Mouse (Mus musculus): ENCODE results near the gene Ap2m1. TPM values are rescaled to one million over a fixed set of nuclear protein-coding genes. Genes with fewer than 3 reads are reported as not detected.

Gene Ap2m1
- polyA plus RNA-seq, 1 experiment, result 241 TPM

DNA sequence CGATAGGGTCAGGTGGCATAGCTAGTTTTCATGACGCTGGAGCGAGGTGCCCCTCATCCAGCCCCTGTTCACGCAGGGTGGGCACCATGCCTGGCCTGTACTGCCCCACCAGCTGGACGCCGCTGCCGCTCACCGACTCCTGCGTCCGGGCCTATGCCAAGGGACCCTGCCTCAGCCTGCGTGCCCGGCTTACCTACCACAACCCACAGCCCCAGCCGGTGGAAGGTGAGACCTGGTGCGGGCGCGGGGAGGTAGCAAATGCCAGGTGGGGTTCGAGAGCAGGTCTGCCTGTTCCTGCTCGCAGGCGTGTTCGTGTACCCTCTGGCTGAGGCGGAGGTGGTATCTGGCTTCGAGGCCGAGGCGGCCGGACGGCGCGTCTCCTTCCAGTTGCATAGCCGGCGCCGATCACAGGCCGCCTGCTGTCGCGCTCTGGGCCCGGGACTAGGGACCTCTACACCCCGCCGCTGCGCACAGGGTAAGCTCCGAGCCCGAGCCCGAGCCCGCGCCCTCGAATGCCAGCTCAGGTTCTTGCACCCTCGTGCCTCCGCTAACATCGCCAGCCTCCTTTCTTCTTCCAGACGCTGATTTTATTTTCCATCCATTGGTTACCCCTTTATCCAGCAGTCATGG is 55.9 kb downstream of the Ap2m1 start:
- peaks cover 15% of the 10 kb centered on the region for H3K27me3 ChIP-seq (ENCODE audit: control insufficient read depth, insufficient read depth, low read length)
- H3K4me3 ChIP-seq (ENCODE audit: extremely low read depth, insufficient read depth, insufficient read length), result no peak overlapping the region
- peaks cover 3% of the 10 kb centered on the region; the same call in 1 of the 2 replicates for H3K4me1 ChIP-seq (ENCODE audit: control insufficient read depth, insufficient read depth, insufficient read length)
- 9% methylated on average over 48 of the region's 48 CpGs for WGBS
- H3K36me3 ChIP-seq (ENCODE audit: control insufficient read depth, insufficient read depth, low read length), result no peaks in the 10 kb centered on the region
- no peak for DNase-seq (ENCODE audit: low read depth in 1 of 2, low spot score in 2 of 2)
- H3K27ac ChIP-seq (ENCODE audit: insufficient read depth, low read length), result no peak overlapping the region
- TF ChIP-seq CTCF (IDR thresholded peaks at IDR 0.05; ENCODE audit: extremely low read depth, insufficient read depth, insufficient read length, insufficient replicate concordance) (no peak), POLR2A (IDR thresholded peaks at IDR 0.05; ENCODE audit: low read depth, low read length) (no peak)

Other genes with a start within 250 kb of the Ap2m1 start
- gene Parl, start 233.1 kb upstream of the Ap2m1 start, polyA plus RNA-seq (2012; rRNA removed), result 23.8 and 33.1 TPM in 2 replicates
- 1.8 and 2.1 TPM in 2 replicates for gene Cyp2ab1, start 210.1 kb upstream of the Ap2m1 start, polyA plus RNA-seq (2012; rRNA removed)
- gene Abcc5, start 109.1 kb upstream of the Ap2m1 start, polyA plus RNA-seq (2012; rRNA removed), result 48.8 and 55.4 TPM in 2 replicates
- 16.6 and 17.5 TPM in 2 replicates for gene Eif2b5, start 36.7 kb upstream of the Ap2m1 start, polyA plus RNA-seq (2012; rRNA removed)
- gene Dvl3, start 18.5 kb upstream of the Ap2m1 start, polyA plus RNA-seq (2012; rRNA removed), result 25.0 and 30.8 TPM in 2 replicates
- 27.3 and 32.6 TPM in 2 replicates for gene Abcf3, start 13.1 kb downstream of the Ap2m1 start, polyA plus RNA-seq (2012; rRNA removed)
- 0.07 TPM in 1 of 2 replicates, not detected in the other for gene Vwa5b2, start 54.0 kb downstream of the Ap2m1 start, polyA plus RNA-seq (2012; rRNA removed)
- gene Eef1akmt4, start 76.1 kb downstream of the Ap2m1 start, polyA plus RNA-seq (2012; rRNA removed), result 9.2 and 10.8 TPM in 2 replicates
- 0.02 TPM in 1 of 2 replicates, not detected in the other for gene Gm49333, start 76.1 kb downstream of the Ap2m1 start, polyA plus RNA-seq (2012; rRNA removed)
- gene Alg3, start 76.3 kb downstream of the Ap2m1 start, polyA plus RNA-seq (2012; rRNA removed), result 18.5 and 19.6 TPM in 2 replicates
- 1.3 and 1.4 TPM in 2 replicates for gene Camk2n2, start 85.8 kb downstream of the Ap2m1 start, polyA plus RNA-seq (2012; rRNA removed)
- 0.07 and 0.15 TPM in 2 replicates for gene Ece2, start 94.3 kb downstream of the Ap2m1 start, polyA plus RNA-seq (2012; rRNA removed)
- 41.8 and 42.7 TPM in 2 replicates for gene Psmd2, start 116.2 kb downstream of the Ap2m1 start, polyA plus RNA-seq (2012; rRNA removed)
- 257 and 351 TPM in 2 replicates for gene Eif4g1, start 132.8 kb downstream of the Ap2m1 start, polyA plus RNA-seq (2012; rRNA removed)
- gene Fam131a, start 157.8 kb downstream of the Ap2m1 start, polyA plus RNA-seq (2012; rRNA removed), result 5.9 and 8.3 TPM in 2 replicates
- 8.5 and 10.0 TPM in 2 replicates for gene Polr2h, start 182.2 kb downstream of the Ap2m1 start, polyA plus RNA-seq (2012; rRNA removed)
- gene Clcn2, start 182.3 kb downstream of the Ap2m1 start, polyA plus RNA-seq (2012; rRNA removed), result 8.5 and 12.1 TPM in 2 replicates
- 0.63 and 1.6 TPM in 2 replicates for gene Chrd, start 197.6 kb downstream of the Ap2m1 start, polyA plus RNA-seq (2012; rRNA removed)
- gene Thpo, start 199.0 kb downstream of the Ap2m1 start, polyA plus RNA-seq (2012; rRNA removed), result 0.09 and 0.19 TPM in 2 replicates

Measured in spleen, adult 2 months (tissue).